Mouse (Mus musculus): ENCODE data around the gene Fbxo6. TPM values are rescaled to one million over a fixed set of nuclear protein-coding genes. Genes with fewer than 3 reads are reported as not detected.
A peak's percentile ranks its signal among the peaks of the same experiment; 100 is the strongest.

Fbxo6 gene
- polyA plus RNA-seq, 1 experiment from 2014 or later: 33.7 TPM

DNA sequence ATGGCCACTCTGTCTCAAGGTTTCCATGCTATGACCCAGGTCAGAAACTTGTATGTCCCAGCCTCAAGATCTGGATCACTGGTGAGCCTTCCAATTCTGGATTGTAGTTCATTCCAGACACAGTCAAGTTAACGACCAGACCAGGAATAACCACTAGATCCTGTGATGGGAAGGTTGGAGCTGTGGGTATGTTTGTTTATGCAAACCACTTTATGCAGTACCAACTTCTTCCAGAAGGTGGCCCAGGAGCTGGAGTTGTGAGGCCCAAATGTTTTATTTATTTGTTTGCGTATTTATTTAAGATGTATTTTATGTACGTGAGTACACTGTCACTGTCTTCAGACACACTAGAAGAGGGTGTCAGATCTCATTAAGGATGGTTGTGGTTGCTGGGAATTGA is 3.0 kb upstream of the Fbxo6 start:
- Histone ChIP-seq H3K27me3 (ENCODE audit: insufficient read depth, low read length) (no peaks in the 10 kb centered on the region), H3K36me3 (ENCODE audit: insufficient read depth, low read length) (0 out of 2 replicates have a peak, but pooled peaks cover 11% of the 10 kb centered on the region), H3K4me1 (replicated peaks; ENCODE audit: insufficient read depth, low read length) (peaks cover 3% of the 10 kb centered on the region; the same call in 1 of the 2 replicates), H3K9me3 (replicated peaks; ENCODE audit: low read length) (no peaks in the 10 kb centered on the region), H3K4me2 (ENCODE audit: low read length) (no peak overlapping the region), H3K9ac (ENCODE audit: low read depth, low read length) (no peak overlapping the region), H3K27ac (no peak overlapping the region), H3K4me3 (replicated peaks; ENCODE audit: low read depth, low read length) (no peak overlapping the region)
- peak; percentile 67 for TF ChIP-seq CTCF (IDR thresholded peaks at IDR 0.05; ENCODE audit: low read depth)
- DNase-seq (ENCODE audit: low spot score): no peak
- ATAC-seq (replicated peaks; ENCODE audit: low FRiP score, low read depth): no peak
- 54% methylated on average over 3 of the region's 3 CpGs for WGBS

DNA sequence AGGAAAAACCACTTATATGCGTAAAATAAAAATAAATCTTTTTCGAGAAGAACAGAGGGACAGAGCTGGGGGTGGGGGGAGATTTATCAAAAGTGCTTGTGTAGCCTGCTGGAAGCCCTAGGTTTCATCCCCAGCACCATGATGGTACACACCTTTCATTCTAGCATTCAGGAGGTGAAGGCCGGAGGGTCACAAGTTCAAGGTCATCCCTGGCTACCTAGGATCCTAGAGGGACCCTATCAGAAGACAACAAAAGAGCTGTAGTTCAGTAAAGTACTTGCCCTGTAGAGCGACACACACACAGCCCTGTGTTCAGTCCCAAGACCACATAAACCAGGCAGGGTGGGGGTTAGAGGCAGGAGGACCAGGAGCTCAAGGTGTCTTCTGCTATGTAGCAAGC is 2.1 kb upstream of the Fbxo6 start:
- 0 out of 2 replicates have a peak, but pooled peaks cover 11% of the 10 kb centered on the region for H3K36me3 ChIP-seq (ENCODE audit: insufficient read depth, low read length)
- no peak overlapping the region for H3K27ac ChIP-seq
- no peaks in the 10 kb centered on the region for H3K9me3 ChIP-seq (replicated peaks; ENCODE audit: low read length)
- H3K9ac ChIP-seq (ENCODE audit: low read depth, low read length): no peak overlapping the region
- DNase-seq (ENCODE audit: low spot score): no peak
- H3K4me2 ChIP-seq (ENCODE audit: low read length): no peak overlapping the region
- no peaks in the 10 kb centered on the region for H3K27me3 ChIP-seq (ENCODE audit: insufficient read depth, low read length)
- no peak overlapping the region for H3K4me3 ChIP-seq (replicated peaks; ENCODE audit: low read depth, low read length)
- no peak for TF ChIP-seq CTCF (IDR thresholded peaks at IDR 0.05; ENCODE audit: low read depth)
- 87% methylated on average over 4 of the region's 4 CpGs for WGBS
- H3K4me1 ChIP-seq (replicated peaks; ENCODE audit: insufficient read depth, low read length): peaks cover 13% of the 10 kb centered on the region
- ATAC-seq (replicated peaks; ENCODE audit: low FRiP score, low read depth): no peak

DNA sequence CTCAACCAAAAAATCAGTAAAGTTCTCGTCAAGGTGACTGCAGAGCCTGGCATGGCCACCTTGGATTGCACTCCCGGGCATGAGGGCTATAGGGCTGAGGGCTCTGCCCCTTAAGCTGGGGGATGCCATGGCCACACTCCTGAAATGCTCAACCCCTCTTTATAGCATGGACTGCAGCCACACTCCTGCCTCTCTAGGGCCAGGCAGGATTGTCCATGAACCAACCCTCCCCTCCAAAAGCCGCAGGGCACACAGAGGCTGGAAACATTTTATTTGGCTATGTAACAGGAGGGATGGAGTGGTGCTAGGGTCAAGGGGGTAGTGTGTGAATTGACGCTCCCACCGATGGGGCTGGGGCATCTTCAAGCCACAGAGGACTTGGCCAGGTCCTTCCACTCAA is 607 bp upstream of the Fbxo6 start:
- WGBS: 79% methylated on average over 5 of the region's 5 CpGs
- DNase-seq (ENCODE audit: low spot score) (no peak), ATAC-seq (replicated peaks; ENCODE audit: low FRiP score, low read depth) (no peak)
- Histone ChIP-seq H3K27me3 (ENCODE audit: insufficient read depth, low read length) (no peaks in the 10 kb centered on the region), H3K9me3 (replicated peaks; ENCODE audit: low read length) (no peaks in the 10 kb centered on the region), H3K36me3 (ENCODE audit: insufficient read depth, low read length) (0 out of 2 replicates have a peak, but pooled peaks cover 11% of the 10 kb centered on the region), H3K4me2 (ENCODE audit: low read length) (no peak overlapping the region), H3K27ac (peak overlapping the region; percentile 92; the same call in 1 of the 2 replicates), H3K4me3 (replicated peaks; ENCODE audit: low read depth, low read length) (no peak overlapping the region), H3K9ac (ENCODE audit: low read depth, low read length) (no peak overlapping the region), H3K4me1 (replicated peaks; ENCODE audit: insufficient read depth, low read length) (peaks cover 14% of the 10 kb centered on the region)
- no peak for TF ChIP-seq CTCF (IDR thresholded peaks at IDR 0.05; ENCODE audit: low read depth)

DNA sequence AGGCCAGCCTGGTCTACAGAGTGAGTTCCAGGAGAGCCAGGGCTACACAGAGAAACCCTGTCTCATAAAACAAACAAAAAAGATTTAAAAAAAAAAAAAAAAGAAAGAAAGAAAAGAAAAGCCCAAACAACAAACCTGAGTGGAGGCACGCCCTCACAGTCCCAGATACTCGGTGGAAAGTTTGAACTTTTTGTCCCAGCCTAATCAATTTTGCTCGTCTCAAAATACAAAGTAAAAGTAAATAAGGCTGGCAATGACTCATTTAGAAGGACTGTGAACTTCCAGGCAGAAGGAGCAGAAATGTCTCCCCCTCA is 1.0 kb downstream of the Fbxo6 start:
- peak overlapping the region; percentile 76 for H3K9ac ChIP-seq (ENCODE audit: low read depth, low read length)
- no peak for DNase-seq (ENCODE audit: low spot score)
- H3K27ac ChIP-seq: peak overlapping the region; percentile 92
- no peak for TF ChIP-seq CTCF (IDR thresholded peaks at IDR 0.05; ENCODE audit: low read depth)
- H3K4me3 ChIP-seq (replicated peaks; ENCODE audit: low read depth, low read length): peak overlapping the region; percentile 63
- WGBS: 20% methylated on average over 3 of the region's 3 CpGs
- H3K9me3 ChIP-seq (replicated peaks; ENCODE audit: low read length): no peaks in the 10 kb centered on the region
- H3K27me3 ChIP-seq (ENCODE audit: insufficient read depth, low read length): no peaks in the 10 kb centered on the region
- 0 out of 2 replicates have a peak, but pooled peaks cover 5% of the 10 kb centered on the region for H3K36me3 ChIP-seq (ENCODE audit: insufficient read depth, low read length)
- peak overlapping the region; percentile 96 for H3K4me2 ChIP-seq (ENCODE audit: low read length)
- peaks cover 14% of the 10 kb centered on the region for H3K4me1 ChIP-seq (replicated peaks; ENCODE audit: insufficient read depth, low read length)
- no peak for ATAC-seq (replicated peaks; ENCODE audit: low FRiP score, low read depth)

DNA sequence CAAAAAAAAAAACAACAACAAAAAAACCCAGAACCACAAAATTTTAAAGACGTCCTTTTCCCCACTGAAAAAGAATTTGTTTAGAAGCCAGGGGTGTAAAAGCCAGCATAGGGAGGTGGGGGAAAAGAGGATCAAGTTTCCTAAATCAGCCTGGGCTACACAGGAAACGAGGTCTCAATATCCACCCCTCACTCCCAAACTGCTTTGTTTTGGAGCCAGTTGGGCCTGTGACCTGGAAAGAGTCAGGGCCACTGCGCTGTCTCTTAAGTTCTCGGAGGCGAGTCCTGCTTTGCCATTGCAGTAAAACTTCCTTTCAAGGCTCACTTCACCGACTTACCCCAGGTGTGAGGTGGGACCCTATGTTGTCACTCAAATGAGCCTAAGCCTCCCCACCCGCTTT is 1.7 kb downstream of the Fbxo6 start:
- peak overlapping the region; percentile 92 for H3K27ac ChIP-seq
- ATAC-seq (replicated peaks; ENCODE audit: low FRiP score, low read depth) (no peak), DNase-seq (ENCODE audit: low spot score) (peak; percentile 83)
- H3K9ac ChIP-seq (ENCODE audit: low read depth, low read length): no peak overlapping the region
- H3K9me3 ChIP-seq (replicated peaks; ENCODE audit: low read length): no peaks in the 10 kb centered on the region
- H3K4me1 ChIP-seq (replicated peaks; ENCODE audit: insufficient read depth, low read length): peaks cover 14% of the 10 kb centered on the region
- H3K4me3 ChIP-seq (replicated peaks; ENCODE audit: low read depth, low read length): no peak overlapping the region
- WGBS: 32% methylated on average over 7 of the region's 7 CpGs
- no peaks in the 10 kb centered on the region for H3K27me3 ChIP-seq (ENCODE audit: insufficient read depth, low read length)
- H3K4me2 ChIP-seq (ENCODE audit: low read length): no peak overlapping the region
- H3K36me3 ChIP-seq (ENCODE audit: insufficient read depth, low read length): peaks cover 8% of the 10 kb centered on the region; the same call in 1 of the 2 replicates
- no peak for TF ChIP-seq CTCF (IDR thresholded peaks at IDR 0.05; ENCODE audit: low read depth)

DNA sequence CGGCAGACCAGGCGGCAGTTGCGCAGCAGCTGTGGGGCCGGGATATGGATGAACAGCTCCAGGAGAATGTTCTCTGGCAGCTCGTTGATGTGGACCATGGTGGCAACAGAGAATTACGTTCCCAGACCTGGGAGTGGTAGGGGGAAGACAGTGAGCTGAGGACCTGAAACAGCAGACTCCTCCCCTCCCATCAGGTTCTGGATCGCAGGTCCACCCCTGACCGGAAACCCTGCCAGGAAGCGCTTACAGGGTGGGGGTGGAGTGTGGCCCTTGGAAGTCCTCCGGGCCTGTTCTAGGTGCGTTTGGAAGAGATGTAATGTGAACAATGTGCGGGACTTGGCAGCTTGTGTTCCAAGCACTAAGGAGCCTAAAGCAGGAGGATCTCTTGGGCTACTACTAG is 2.4 kb downstream of the Fbxo6 start:
- Histone ChIP-seq H3K27ac (peak overlapping the region; percentile 57), H3K9ac (ENCODE audit: low read depth, low read length) (no peak overlapping the region), H3K4me3 (replicated peaks; ENCODE audit: low read depth, low read length) (no peak overlapping the region), H3K4me1 (replicated peaks; ENCODE audit: insufficient read depth, low read length) (peaks cover 14% of the 10 kb centered on the region), H3K9me3 (replicated peaks; ENCODE audit: low read length) (no peaks in the 10 kb centered on the region), H3K36me3 (ENCODE audit: insufficient read depth, low read length) (peaks cover 10% of the 10 kb centered on the region; the same call in 1 of the 2 replicates), H3K4me2 (ENCODE audit: low read length) (peak overlapping the region; percentile 11; the same call in 1 of the 2 replicates), H3K27me3 (ENCODE audit: insufficient read depth, low read length) (no peaks in the 10 kb centered on the region)
- ATAC-seq (replicated peaks; ENCODE audit: low FRiP score, low read depth) (no peak), DNase-seq (ENCODE audit: low spot score) (no peak)
- no peak for TF ChIP-seq CTCF (IDR thresholded peaks at IDR 0.05; ENCODE audit: low read depth)
- 29% methylated on average over 12 of the region's 12 CpGs for WGBS

DNA sequence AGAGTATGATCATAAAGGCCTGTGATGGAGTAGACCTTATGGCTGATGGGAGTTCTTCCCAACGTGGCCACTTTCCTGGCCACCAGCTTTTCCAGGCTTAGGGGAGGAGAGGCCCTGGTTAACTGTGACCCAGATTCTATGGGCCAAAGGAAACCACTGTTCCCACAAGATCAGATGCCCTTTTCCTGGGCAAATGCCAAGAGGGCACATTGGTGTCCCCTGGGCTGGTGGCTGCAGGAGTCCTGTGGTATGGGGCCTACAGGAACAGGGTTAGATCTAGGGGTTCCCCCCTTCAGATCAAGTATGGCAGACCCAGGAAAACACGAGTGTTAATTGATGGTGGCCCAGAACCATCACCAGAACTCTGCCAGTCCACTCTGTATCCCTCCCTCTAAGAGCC is 4.2 kb downstream of the Fbxo6 start:
- no peak overlapping the region for H3K4me3 ChIP-seq (replicated peaks; ENCODE audit: low read depth, low read length)

More for the DNA sequence above, 4.2 kb downstream of the Fbxo6 start:
- no peaks in the 10 kb centered on the region for H3K27me3 ChIP-seq (ENCODE audit: insufficient read depth, low read length)
- 86% methylated on average over 2 of the region's 2 CpGs for WGBS
- peaks cover 10% of the 10 kb centered on the region; the same call in 1 of the 2 replicates for H3K36me3 ChIP-seq (ENCODE audit: insufficient read depth, low read length)
- peaks cover 14% of the 10 kb centered on the region for H3K4me1 ChIP-seq (replicated peaks; ENCODE audit: insufficient read depth, low read length)
- no peak overlapping the region for H3K9ac ChIP-seq (ENCODE audit: low read depth, low read length)
- no peaks in the 10 kb centered on the region for H3K9me3 ChIP-seq (replicated peaks; ENCODE audit: low read length)
- H3K27ac ChIP-seq: no peak overlapping the region
- TF ChIP-seq CTCF (IDR thresholded peaks at IDR 0.05; ENCODE audit: low read depth): no peak
- DNase-seq (ENCODE audit: low spot score) (no peak), ATAC-seq (replicated peaks; ENCODE audit: low FRiP score, low read depth) (no peak)
- H3K4me2 ChIP-seq (ENCODE audit: low read length): no peak overlapping the region

Data from kidney, postnatal 0 days (tissue).